Mouse (Mus musculus) CH12.LX (cell line): ENCODE measurements around the gene Cradd. TPM values are rescaled to one million over a fixed set of nuclear protein-coding genes. Genes with fewer than 3 reads are reported as not detected.

ENCODE experiments used
- DNase-seq: peaks from one replicate; pipeline ENCODE4 v3.0.0-alpha.2; 2013; ENCODE audit errors: extremely low read depth
- H3K27ac ChIP-seq: 2 replicates; pipeline ENCODE4 v1.5.1; 2012; ENCODE audit warnings: low read depth, mild to moderate bottlenecking, control low read depth, moderate library complexity; ENCODE audit not compliant: insufficient read depth
- H3K27me3 ChIP-seq: replicated peaks from 2 replicates; pipeline ENCODE3; 2012; ENCODE audit warnings: inconsistent platforms
- H3K36me3 ChIP-seq, 2 experiments: replicated peaks in 1 of 2; 2 replicates each; pipeline versions ENCODE3 to v1.6.1; 2012; ENCODE audit warnings: inconsistent platforms in 1 of 2, low read length in 1 of 2, mild to moderate bottlenecking in 1 of 2, mixed read lengths in 1 of 2, moderate library complexity in 1 of 2; ENCODE audit not compliant: control insufficient read depth in 1 of 2, insufficient read depth in 1 of 2
- H3K4me1 ChIP-seq, 2 experiments: 2 replicates each; pipeline ENCODE4 v1.6.1; 2012; ENCODE audit warnings: inconsistent platforms in 1 of 2, moderate library complexity in 1 of 2; ENCODE audit not compliant: insufficient read depth in 2 of 2, control insufficient read depth in 1 of 2
- H3K4me2 ChIP-seq: 2 replicates; pipeline ENCODE4 v1.6.1; 2012; ENCODE audit warnings: low read depth, mild to moderate bottlenecking, control low read depth; ENCODE audit not compliant: poor library complexity, insufficient read depth, severe bottlenecking
- H3K4me3 ChIP-seq, 3 experiments: fragments of 150-350 bp in 1 of 3; sonication (generic) in 1 of 3; replicated peaks in 1 of 3; 2 replicates each; pipeline versions ENCODE3 to v1.5.1; 2011 to 2012; ENCODE audit warnings: low read depth in 2 of 3, low read length in 2 of 3, mild to moderate bottlenecking in 2 of 3, moderate library complexity in 2 of 3, control low read depth in 1 of 3, improper control_type of control experiment in 1 of 3, inconsistent platforms in 1 of 3, mixed read lengths in 1 of 3; ENCODE audit not compliant: poor library complexity in 1 of 3
- H3K79me2 ChIP-seq: replicated peaks from 2 replicates; pipeline ENCODE4 v1.6.1; 2012; ENCODE audit warnings: mild to moderate bottlenecking, moderate library complexity; ENCODE audit not compliant: control insufficient read depth, poor library complexity, insufficient read depth, severe bottlenecking; ENCODE audit errors: extremely low read depth
- H3K9ac ChIP-seq: 2 replicates; pipeline ENCODE4 v1.6.1; 2012; ENCODE audit warnings: low read depth, mild to moderate bottlenecking, control low read depth, moderate library complexity; ENCODE audit not compliant: insufficient read depth
- H3K9me3 ChIP-seq: replicated peaks from 2 replicates; pipeline ENCODE3; 2012; ENCODE audit warnings: low read length, inconsistent platforms, mixed read lengths
- CHD1 ChIP-seq: IDR thresholded peaks from 2 replicates; pipeline ENCODE4 v1.6.1; 2012; ENCODE audit warnings: low read depth, low read length, improper control_type of control experiment, inconsistent platforms
- CTCF ChIP-seq, 2 experiments: IDR thresholded peaks in 1 of 2; conservative IDR thresholded peaks in 1 of 2; 2 replicates each; pipeline ENCODE4 v1.5.1; 2011 to 2012; ENCODE audit warnings: low read depth in 2 of 2, low read length in 2 of 2, improper control_type of control experiment in 1 of 2, inconsistent platforms in 1 of 2, mild to moderate bottlenecking in 1 of 2, moderate library complexity in 1 of 2
- E2F4 ChIP-seq: IDR thresholded peaks from 2 replicates; pipeline ENCODE4 v1.6.1; 2011; ENCODE audit warnings: low read depth, low read length, improper control_type of control experiment; ENCODE audit not compliant: insufficient replicate concordance
- EP300 ChIP-seq: IDR thresholded peaks from 2 replicates; pipeline ENCODE4 v1.6.1; 2011; ENCODE audit warnings: low read length, improper control_type of control experiment
- ETS1 ChIP-seq: conservative IDR thresholded peaks from 2 replicates; pipeline ENCODE4 v1.6.1; 2012; ENCODE audit warnings: low read depth, mild to moderate bottlenecking, inconsistent platforms, low read length, improper control_type of control experiment, moderate library complexity
- HCFC1 ChIP-seq: IDR thresholded peaks from 2 replicates; pipeline ENCODE4 v1.6.1; 2012; ENCODE audit warnings: low read depth, mild to moderate bottlenecking, inconsistent platforms, low read length, improper control_type of control experiment
- JUND ChIP-seq: conservative IDR thresholded peaks from 2 replicates; pipeline ENCODE4 v1.6.1; 2011; ENCODE audit warnings: low read depth, low read length, improper control_type of control experiment
- KAT2A ChIP-seq: IDR thresholded peaks from 2 replicates; pipeline ENCODE4 v1.6.1; 2012; ENCODE audit warnings: low read length, improper control_type of control experiment, inconsistent platforms; ENCODE audit not compliant: insufficient replicate concordance
- MAFK ChIP-seq: IDR thresholded peaks from 2 replicates; pipeline ENCODE4 v1.6.1; 2011; ENCODE audit warnings: low read length, improper control_type of control experiment; ENCODE audit not compliant: insufficient replicate concordance
- MAX ChIP-seq: IDR thresholded peaks from 2 replicates; pipeline ENCODE4 v1.6.1; 2011; ENCODE audit warnings: low read length, improper control_type of control experiment
- MAZ ChIP-seq: IDR thresholded peaks from 2 replicates; pipeline ENCODE4 v1.6.1; 2012; ENCODE audit warnings: low read depth, mild to moderate bottlenecking, inconsistent platforms, low read length, improper control_type of control experiment, moderate library complexity
- MEF2A ChIP-seq: IDR thresholded peaks from 2 replicates; pipeline ENCODE4 v1.6.1; 2014; ENCODE audit warnings: low read depth, mild to moderate bottlenecking, inconsistent platforms, low read length, improper control_type of control experiment, borderline replicate concordance
- MYC ChIP-seq: IDR thresholded peaks from 2 replicates; pipeline ENCODE4 v1.6.1; 2011; ENCODE audit warnings: low read depth, mild to moderate bottlenecking, improper control_type of control experiment, low read length
- NELFE ChIP-seq: IDR thresholded peaks from 2 replicates; pipeline ENCODE4 v1.6.1; 2011; ENCODE audit warnings: low read depth, low read length, improper control_type of control experiment
- NRF1 ChIP-seq: IDR thresholded peaks from 2 replicates; pipeline ENCODE4 v1.6.1; 2014; ENCODE audit warnings: low read depth, mild to moderate bottlenecking, inconsistent platforms, low read length, improper control_type of control experiment, moderate library complexity
- PAX5 ChIP-seq: IDR thresholded peaks from 2 replicates; pipeline ENCODE4 v1.6.1; 2012; ENCODE audit warnings: low read length, inconsistent platforms, mixed read lengths
- POLR2A ChIP-seq: IDR thresholded peaks from 2 replicates; pipeline ENCODE4 v1.6.1; 2011; ENCODE audit warnings: low read depth, mild to moderate bottlenecking, improper control_type of control experiment, low read length
- POLR2AphosphoS2 ChIP-seq: IDR thresholded peaks from 2 replicates; pipeline ENCODE4 v1.6.1; 2011; ENCODE audit warnings: low read depth, low read length, improper control_type of control experiment
- SIN3A ChIP-seq: IDR thresholded peaks from 2 replicates; pipeline ENCODE4 v1.6.1; 2012; ENCODE audit warnings: low read length, improper control_type of control experiment, inconsistent platforms
- TCF12 ChIP-seq: IDR thresholded peaks from 2 replicates; pipeline ENCODE4 v1.6.1; 2014; ENCODE audit warnings: low read depth, mild to moderate bottlenecking, inconsistent platforms, low read length, improper control_type of control experiment
- USF1 ChIP-seq: IDR thresholded peaks from 2 replicates; pipeline ENCODE4 v1.6.1; 2014; ENCODE audit warnings: low read depth, mild to moderate bottlenecking, inconsistent platforms, low read length, improper control_type of control experiment
- ZKSCAN1 ChIP-seq: IDR thresholded peaks from 2 replicates; pipeline ENCODE4 v1.6.1; 2012; ENCODE audit warnings: low read depth, inconsistent platforms, low read length, improper control_type of control experiment, borderline replicate concordance
- ZMIZ1 ChIP-seq: IDR thresholded peaks from 2 replicates; pipeline ENCODE4 v1.6.1; 2012; ENCODE audit warnings: low read depth, mild to moderate bottlenecking, inconsistent platforms, low read length, improper control_type of control experiment
- ZNF384 ChIP-seq: IDR thresholded peaks from 2 replicates; pipeline ENCODE4 v1.6.1; 2012; ENCODE audit warnings: low read depth, low read length, improper control_type of control experiment, inconsistent platforms
- dilution Hi-C: fragments of 300-500 bp; cut with MboI; formaldehyde crosslinking; loops from 2 replicates; pipeline ENCODE4 v1.14.3; 2020; ENCODE audit warnings: low sequenced_read_pairs; ENCODE audit not compliant: extremely low pct_unique_long_range_greater_than_20kb, extremely low pct_ligation_motif_present
- in situ Hi-C: fragments of 300-500 bp; cut with MboI; formaldehyde crosslinking; loops from 3 replicates; pipeline ENCODE4 v1.14.3; 2019; ENCODE audit warnings: low sequenced_read_pairs, low pct_ligation_motif_present, low pct_unique_long_range_greater_than_20kb, mixed read lengths
- polyA plus RNA-seq: library from polyadenylated mRNA; unstranded; fragments of >175 nt; gene quantifications from 2 replicates; pipeline ENCODE4 v1.2.1, GENCODE M21; 2012; ENCODE audit warnings: low read depth; ENCODE audit not compliant: insufficient read length
- total RNA-seq, 2 experiments: library from RNA; depleted of rRNA; stranded (reverse); fragments of 300-350 nt in 1 of 2; fragments of >200 nt in 1 of 2; gene quantifications; 2 replicates each; pipeline ENCODE4 v1.2.3; 2012 to 2014

The Cradd gene
- total and polyA plus RNA-seq, 3 experiments: 5.6 to 8.8 (median 5.6) TPM

DNA sequence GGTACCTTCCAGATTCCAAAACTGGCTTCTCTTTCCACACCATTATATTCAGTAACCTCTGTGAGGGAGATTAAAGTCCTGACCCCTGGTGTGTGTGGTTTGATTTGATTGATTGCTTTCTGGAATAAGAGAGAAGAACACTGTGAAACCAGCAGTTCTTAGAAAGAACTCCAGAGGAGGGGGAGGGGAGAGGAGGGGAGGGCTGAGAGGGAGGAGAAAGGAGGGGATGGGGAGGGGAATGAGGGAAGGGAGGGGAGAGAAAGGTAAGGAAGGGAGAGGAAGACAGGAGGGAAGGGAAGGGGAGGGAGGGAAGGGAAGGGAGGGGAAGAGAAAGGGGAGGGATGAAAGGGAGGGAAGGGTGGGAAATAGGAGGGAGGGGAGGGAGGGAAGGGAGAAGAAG, 30.7 kb upstream of the Cradd start:
- no peaks in the 10 kb centered on the region for H3K36me3 ChIP-seq
- DNase-seq: no peak
- no peaks in the 10 kb centered on the region for H3K79me2 ChIP-seq
- H3K4me3 ChIP-seq: no peak overlapping the region
- in situ Hi-C loops: no loop called here
- H3K9ac ChIP-seq: no peak overlapping the region
- no peak overlapping the region for H3K4me2 ChIP-seq
- H3K27ac ChIP-seq: no peak overlapping the region
- dilution Hi-C loops: no loop called here
- H3K4me1 ChIP-seq: no peaks in the 10 kb centered on the region
- H3K27me3 ChIP-seq: no peaks in the 10 kb centered on the region
- TF ChIP-seq HCFC1 (no peak), ETS1 (no peak), ZNF384 (no peak), ZKSCAN1 (no peak), E2F4 (no peak), NELFE (no peak), MAX (no peak)
- peaks cover 2% of the 10 kb centered on the region for H3K9me3 ChIP-seq

DNA sequence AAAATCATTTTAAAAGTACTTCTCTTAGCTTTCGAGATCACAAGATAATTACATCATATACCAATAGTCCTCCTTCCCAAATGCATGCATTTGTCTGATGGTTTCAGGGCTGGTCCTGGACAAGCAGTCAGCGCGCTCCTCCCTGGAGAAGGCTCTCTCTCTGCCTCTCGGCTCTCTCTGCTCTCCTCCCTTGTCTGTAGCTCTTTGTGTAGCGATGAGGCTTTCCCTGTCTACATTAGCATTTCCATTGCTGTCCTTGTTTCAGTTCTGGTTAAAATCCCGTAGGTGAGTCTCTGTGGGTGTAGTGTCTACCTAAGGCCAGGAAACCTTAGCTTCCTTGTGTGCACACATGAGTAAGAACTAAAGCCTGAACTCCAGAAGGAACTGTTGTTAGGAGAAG, 30.1 kb upstream of the Cradd start:
- H3K9me3 ChIP-seq: peaks cover 2% of the 10 kb centered on the region
- H3K4me1 ChIP-seq: no peaks in the 10 kb centered on the region
- H3K4me2 ChIP-seq: no peak overlapping the region
- no peak overlapping the region for H3K27ac ChIP-seq
- H3K27me3 ChIP-seq: no peaks in the 10 kb centered on the region
- H3K79me2 ChIP-seq: no peaks in the 10 kb centered on the region
- H3K36me3 ChIP-seq: no peaks in the 10 kb centered on the region
- dilution Hi-C loops: no loop called here
- TF ChIP-seq ETS1: no peak
- no peak for TF ChIP-seq CTCF (conservative IDR thresholded peaks at IDR 0.05 in 1 of 2, IDR thresholded peaks at IDR 0.05 in 1 of 2; ENCODE audit: low read depth in 2 of 2, low read length in 2 of 2)
- TF ChIP-seq PAX5: no peak
- no peak for TF ChIP-seq TCF12
- TF ChIP-seq CHD1: no peak
- no peak for TF ChIP-seq ZMIZ1
- TF ChIP-seq NRF1: no peak
- TF ChIP-seq, all 38 proteins: peak for 0
- DNase-seq: no peak
- in situ Hi-C loops: no loop called here
- no peak overlapping the region for H3K4me3 ChIP-seq
- H3K9ac ChIP-seq: no peak overlapping the region

DNA sequence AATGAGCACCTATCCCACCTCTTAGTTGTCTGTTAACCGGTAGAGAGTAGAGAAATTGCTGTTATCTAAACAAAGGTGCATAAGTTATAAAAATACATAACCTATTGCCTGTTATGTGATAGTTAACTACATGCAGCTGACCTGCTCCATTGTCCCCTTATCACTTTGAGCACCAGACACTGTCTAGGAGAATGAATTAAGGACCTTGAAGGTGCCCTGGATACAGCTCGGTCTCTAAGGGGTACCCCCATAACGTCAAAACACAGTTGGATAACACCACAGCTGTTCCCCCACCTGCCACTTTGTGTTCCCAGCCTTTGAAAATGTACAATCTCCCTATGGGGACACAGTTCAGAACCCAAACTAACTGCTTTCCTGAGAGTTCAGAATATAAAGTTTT, 24.5 kb upstream of the Cradd start:
- no peak for DNase-seq
- Histone ChIP-seq H3K27ac (no peak overlapping the region), H3K79me2 (no peaks in the 10 kb centered on the region), H3K9me3 (peaks cover 5% of the 10 kb centered on the region), H3K9ac (no peak overlapping the region), H3K4me2 (no peak overlapping the region), H3K4me3 (no peak overlapping the region), H3K27me3 (no peaks in the 10 kb centered on the region), H3K36me3 (no peaks in the 10 kb centered on the region), H3K4me1 (no peaks in the 10 kb centered on the region)
- dilution Hi-C loops: no loop called here
- in situ Hi-C loops: no loop called here
- no peak for TF ChIP-seq USF1
- TF ChIP-seq ZNF384: no peak
- no peak for TF ChIP-seq JUND
- TF ChIP-seq MAFK: no peak
- TF ChIP-seq MEF2A: no peak
- no peak for TF ChIP-seq POLR2AphosphoS2
- no peak for TF ChIP-seq HCFC1
- TF ChIP-seq CTCF (conservative IDR thresholded peaks at IDR 0.05 in 1 of 2, IDR thresholded peaks at IDR 0.05 in 1 of 2; ENCODE audit: low read depth in 2 of 2, low read length in 2 of 2): no peak
- TF ChIP-seq NRF1: no peak
- TF ChIP-seq E2F4: no peak
- TF ChIP-seq MAZ: no peak
- no peak for TF ChIP-seq MYC
- TF ChIP-seq EP300: no peak
- no peak for TF ChIP-seq ZMIZ1
- no peak for TF ChIP-seq SIN3A
- no peak for TF ChIP-seq POLR2A
- no peak for TF ChIP-seq KAT2A
- TF ChIP-seq ZKSCAN1: no peak
